Mouse (Mus musculus) erythroblast, embryonic 14.5 days (primary cell): ENCODE measurements around the gene Nqo2. TPM values are rescaled to one million over a fixed set of nuclear protein-coding genes. Genes with fewer than 3 reads are reported as not detected.
A peak's percentile ranks its signal among the peaks of the same experiment; 100 is the strongest.

Experiments used
- H3K27me3 ChIP-seq: 2 replicates; pipeline ENCODE4 v1.6.1; 2012; ENCODE audit warnings: inconsistent platforms; ENCODE audit not compliant: control insufficient read depth
- H3K36me3 ChIP-seq: 2 replicates; pipeline ENCODE4 v1.6.1; 2012; ENCODE audit warnings: mild to moderate bottlenecking, inconsistent platforms; ENCODE audit not compliant: control insufficient read depth
- H3K4me1 ChIP-seq: 2 replicates; pipeline ENCODE4 v1.6.1; 2012; ENCODE audit warnings: inconsistent platforms; ENCODE audit not compliant: control insufficient read depth
- H3K4me3 ChIP-seq: replicated peaks from 2 replicates; pipeline ENCODE3; 2012; ENCODE audit warnings: moderate library complexity, mild to moderate bottlenecking, inconsistent platforms
- H3K9me3 ChIP-seq: 2 replicates; pipeline ENCODE4 v1.6.1; 2012; ENCODE audit warnings: low read length, inconsistent platforms, mixed read lengths; ENCODE audit not compliant: control insufficient read depth
- GATA1 ChIP-seq: IDR thresholded peaks from 2 replicates; pipeline ENCODE4 v1.6.1; 2012; ENCODE audit warnings: low read length, inconsistent platforms, mixed read lengths
- TAL1 ChIP-seq: IDR thresholded peaks from 3 replicates; pipeline ENCODE4 v1.6.1; 2012; ENCODE audit warnings: low read length, inconsistent platforms, mixed read lengths
- polyA plus RNA-seq: library from polyadenylated mRNA; stranded (reverse); fragments of >175 nt; gene quantifications from 2 replicates; pipeline ENCODE4 v1.2.3, GENCODE M21; 2012

Gene Nqo2
- polyA plus RNA-seq, 1 experiment: 0.08 TPM

DNA sequence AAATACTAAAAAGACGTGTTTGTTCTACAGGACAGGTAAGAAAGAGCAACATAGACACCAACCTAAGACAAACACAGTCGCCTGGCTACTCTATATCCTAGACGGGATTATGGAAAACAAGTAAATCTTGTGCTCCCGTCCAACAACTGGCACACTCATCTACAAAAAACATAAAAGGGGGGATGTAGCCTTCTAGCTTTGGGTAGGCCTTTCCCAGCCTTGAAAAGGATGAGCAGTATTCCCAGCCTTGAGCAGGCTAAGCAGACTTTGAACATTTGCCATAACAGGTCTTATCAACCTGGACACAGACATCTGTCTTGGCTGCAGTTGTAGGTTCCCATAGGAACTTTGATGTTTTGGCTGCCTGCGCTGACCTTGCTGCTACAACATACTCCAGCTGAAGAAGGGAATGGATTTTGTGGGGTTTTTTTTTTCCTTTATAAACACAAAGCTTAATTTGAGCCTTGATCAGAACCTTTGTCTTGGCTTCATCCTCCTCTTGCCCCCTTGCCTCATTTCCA, 23.1 kb upstream of the Nqo2 start:
- H3K4me1 ChIP-seq: no peaks in the 10 kb centered on the region; the same call in 1 of the 2 replicates
- peaks cover under 1% of the 10 kb centered on the region for H3K27me3 ChIP-seq
- no peak for TF ChIP-seq GATA1
- no peaks in the 10 kb centered on the region for H3K9me3 ChIP-seq
- H3K36me3 ChIP-seq: no peaks in the 10 kb centered on the region
- H3K4me3 ChIP-seq: no peak overlapping the region

- Histone ChIP-seq H3K27me3 (no peaks in the 10 kb centered on the region), H3K4me3 (no peak overlapping the region), H3K9me3 (no peaks in the 10 kb centered on the region), H3K36me3 (no peaks in the 10 kb centered on the region), H3K4me1 (no peaks in the 10 kb centered on the region)
- no peak for TF ChIP-seq GATA1
- TF ChIP-seq TAL1: no peak
These were observed 22.2 kb upstream of the Nqo2 start for GRCm38 (mm10) chr13:33942212-33942779.

GRCm38 (mm10) chr13:33951308-33952074, 13.0 kb upstream of the Nqo2 start:
- no peaks in the 10 kb centered on the region for H3K4me1 ChIP-seq
- no peaks in the 10 kb centered on the region for H3K9me3 ChIP-seq
- no peaks in the 10 kb centered on the region for H3K36me3 ChIP-seq
- TF ChIP-seq TAL1: no peak
- TF ChIP-seq GATA1: no peak
- H3K4me3 ChIP-seq: no peak overlapping the region
- H3K27me3 ChIP-seq: no peaks in the 10 kb centered on the region

- Histone ChIP-seq H3K27me3 (no peaks in the 10 kb centered on the region), H3K4me1 (no peaks in the 10 kb centered on the region), H3K36me3 (no peaks in the 10 kb centered on the region), H3K9me3 (no peaks in the 10 kb centered on the region), H3K4me3 (no peak overlapping the region)
- no peak for TF ChIP-seq GATA1
- no peak for TF ChIP-seq TAL1
These were observed 12.4 kb upstream of the Nqo2 start for GRCm38 (mm10) chr13:33952075-33952449.

DNA sequence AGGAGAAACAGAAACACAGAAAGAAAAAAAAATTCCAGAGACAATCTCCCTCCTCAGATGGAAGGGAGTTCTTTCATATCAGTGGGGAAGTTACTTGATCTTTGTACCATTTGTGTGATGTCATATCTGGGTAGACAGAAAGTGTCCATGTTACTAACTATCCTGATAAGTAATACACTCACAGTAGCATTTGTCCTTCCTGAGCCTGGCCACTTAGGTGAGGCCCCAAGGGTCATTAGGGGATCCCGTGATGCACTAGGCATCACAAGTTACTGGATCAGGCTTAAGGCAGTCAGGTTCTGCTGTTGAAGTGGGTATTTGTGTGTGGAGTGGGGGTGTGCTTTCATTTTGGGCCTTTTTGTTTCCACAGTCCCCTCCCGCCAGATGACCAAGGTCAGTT, 11.5 kb upstream of the Nqo2 start:
- Histone ChIP-seq H3K4me1 (no peaks in the 10 kb centered on the region), H3K4me3 (no peak overlapping the region), H3K27me3 (no peaks in the 10 kb centered on the region), H3K36me3 (no peaks in the 10 kb centered on the region), H3K9me3 (no peaks in the 10 kb centered on the region)
- TF ChIP-seq TAL1 (no peak), GATA1 (no peak)

GRCm38 (mm10) chr13:33956571-33957421, 7.7 kb upstream of the Nqo2 start:
- H3K27me3 ChIP-seq: no peaks in the 10 kb centered on the region
- no peak overlapping the region for H3K4me3 ChIP-seq
- TF ChIP-seq TAL1 (no peak), GATA1 (no peak)
- H3K9me3 ChIP-seq: no peaks in the 10 kb centered on the region
- no peaks in the 10 kb centered on the region for H3K4me1 ChIP-seq
- no peaks in the 10 kb centered on the region for H3K36me3 ChIP-seq

GRCm38 (mm10) chr13:33959771-33960170, 4.7 kb upstream of the Nqo2 start:
- Histone ChIP-seq H3K27me3 (no peaks in the 10 kb centered on the region), H3K4me1 (peaks cover 6% of the 10 kb centered on the region), H3K4me3 (no peak overlapping the region), H3K36me3 (no peaks in the 10 kb centered on the region), H3K9me3 (no peaks in the 10 kb centered on the region)
- TF ChIP-seq TAL1: no peak
- no peak for TF ChIP-seq GATA1

DNA sequence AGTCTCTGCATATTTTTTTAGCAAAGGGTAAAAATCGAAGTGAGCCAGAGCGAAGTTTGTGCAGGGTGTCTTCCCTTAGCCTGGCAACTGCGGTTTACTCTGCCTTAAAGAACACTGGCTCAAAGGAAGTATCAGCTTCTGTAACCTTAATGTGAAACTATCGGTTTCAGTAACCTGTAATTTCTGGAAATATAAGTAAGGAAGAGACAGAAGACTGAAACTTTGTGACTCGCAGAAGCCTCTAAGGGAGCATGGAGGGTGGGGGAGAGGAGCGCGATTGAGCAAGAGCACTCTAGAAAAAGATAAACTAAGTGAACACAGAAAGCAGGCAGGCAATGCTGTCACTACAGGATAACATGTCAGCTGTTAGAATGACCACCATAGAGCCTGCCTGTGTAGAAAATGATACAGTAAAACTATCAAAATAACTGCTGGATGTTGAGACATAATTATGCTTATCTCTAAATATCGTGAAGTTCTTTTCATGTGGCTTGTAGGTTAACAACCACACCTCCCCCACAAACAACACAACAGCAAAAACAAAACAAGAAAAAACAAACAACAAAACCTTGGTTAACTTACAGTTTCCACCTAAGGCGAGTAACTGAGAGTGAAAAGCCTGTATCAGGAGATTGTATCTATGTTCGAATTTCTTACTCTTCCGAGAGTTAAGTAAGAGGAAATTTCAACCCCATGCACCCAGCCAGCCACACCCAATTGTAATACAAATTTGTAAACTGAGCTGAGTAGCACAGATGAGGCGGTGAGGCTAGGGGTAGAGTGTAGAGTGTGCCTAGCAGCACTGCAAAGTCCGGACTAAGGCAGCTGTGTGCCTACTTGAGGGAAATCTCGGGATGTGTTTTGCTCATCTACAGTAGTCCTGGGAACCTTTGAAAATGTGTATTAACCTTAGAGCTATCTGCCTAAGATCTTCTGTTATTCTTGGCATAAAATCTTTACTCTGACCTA, 853 bp downstream of the Nqo2 start:
- Histone ChIP-seq H3K4me1 (peaks cover 30% of the 10 kb centered on the region), H3K9me3 (no peaks in the 10 kb centered on the region), H3K4me3 (peak overlapping the region; percentile 75), H3K36me3 (no peaks in the 10 kb centered on the region), H3K27me3 (no peaks in the 10 kb centered on the region)
- TF ChIP-seq GATA1 (no peak), TAL1 (no peak)
